Mouse (Mus musculus): ENCODE measurements around the gene Exoc1.

The Exoc1 gene

GRCm38 (mm10) chr5:76609702-76610370 lies 80.7 kb downstream of the Exoc1 start:
- DNase-seq (ENCODE audit: low read depth, low spot score), result no peak

- no peak for DNase-seq (ENCODE audit: low read depth, low spot score)
These were observed 83.9 kb downstream of the Exoc1 start for GRCm38 (mm10) chr5:76612867-76613499.

- DNase-seq (ENCODE audit: low read depth, low spot score), result no peak
These were observed 86.2 kb downstream of the Exoc1 start for GRCm38 (mm10) chr5:76615276-76615675.

- no peak for DNase-seq (ENCODE audit: low read depth, low spot score)
These were observed 87.2 kb downstream of the Exoc1 start for GRCm38 (mm10) chr5:76616196-76616747.

- no peak for DNase-seq (ENCODE audit: low read depth, low spot score)
These were observed 89.6 kb downstream of the Exoc1 start for GRCm38 (mm10) chr5:76618750-76619149.

Data from c-Kit-negative CD71-positive TER-119-positive erythroid progenitor cells, embryonic 14.5 days (primary cell).